Mouse (Mus musculus): ENCODE measurements around the gene Calm3. TPM values are rescaled to one million over a fixed set of nuclear protein-coding genes. Genes with fewer than 3 reads are reported as not detected.

Gene Calm3
- polyA plus RNA-seq, 1 experiment from 2014 or later, result 83.9 TPM

- Histone ChIP-seq H3K4me3 (replicated peaks) (no peak overlapping the region), H3K4me1 (replicated peaks) (peaks cover 42% of the 10 kb centered on the region), H3K9ac (no peak overlapping the region), H3K27me3 (peaks cover 36% of the 10 kb centered on the region), H3K36me3 (replicated peaks) (no peaks in the 10 kb centered on the region), H3K27ac (replicated peaks) (no peak overlapping the region), H3K9me3 (replicated peaks) (no peaks in the 10 kb centered on the region), H3K4me2 (no peak overlapping the region)
- WGBS (ENCODE audit: insufficient replicate concordance), result 15% methylated on average over 2 of the region's 2 CpGs
- ATAC-seq (ENCODE audit: insufficient read depth), result no peak
Measured at GRCm38 (mm10) chr7:16903439-16903955, 20.4 kb downstream of the Calm3 start.

- Histone ChIP-seq H3K4me2 (no peak overlapping the region), H3K27ac (replicated peaks) (no peak overlapping the region), H3K4me1 (replicated peaks) (peaks cover 25% of the 10 kb centered on the region), H3K9ac (no peak overlapping the region), H3K9me3 (replicated peaks) (no peaks in the 10 kb centered on the region), H3K27me3 (peaks cover 16% of the 10 kb centered on the region), H3K4me3 (replicated peaks) (no peak overlapping the region), H3K36me3 (replicated peaks) (no peaks in the 10 kb centered on the region)
- WGBS (ENCODE audit: insufficient replicate concordance), result 40% methylated on average over 5 of the region's 5 CpGs
- no peak for ATAC-seq (ENCODE audit: insufficient read depth)
Measured at GRCm38 (mm10) chr7:16900526-16900925, 23.4 kb downstream of the Calm3 start.

GRCm38 (mm10) chr7:16895511-16895910 is 28.4 kb downstream of the Calm3 start:
- Histone ChIP-seq H3K9me3 (replicated peaks) (no peaks in the 10 kb centered on the region), H3K27ac (replicated peaks) (no peak overlapping the region), H3K4me2 (peak overlapping the region; percentile 48; the same call in 1 of the 2 replicates), H3K9ac (no peak overlapping the region), H3K4me3 (replicated peaks) (no peak overlapping the region), H3K36me3 (replicated peaks) (no peaks in the 10 kb centered on the region), H3K27me3 (peaks cover 63% of the 10 kb centered on the region), H3K4me1 (replicated peaks) (peaks cover 25% of the 10 kb centered on the region)
- no peak for ATAC-seq (ENCODE audit: insufficient read depth)
- 32% methylated on average over 10 of the region's 10 CpGs for WGBS (ENCODE audit: insufficient replicate concordance)

GRCm38 (mm10) chr7:16895000-16895399 is 28.9 kb downstream of the Calm3 start:
- WGBS (ENCODE audit: insufficient replicate concordance), result 1% methylated on average over 24 of the region's 24 CpGs
- peak; percentile 18; the same call in 1 of the 2 replicates for ATAC-seq (ENCODE audit: insufficient read depth)
- no peak overlapping the region for H3K9ac ChIP-seq

GRCm38 (mm10) chr7:16894279-16894678 is 29.6 kb downstream of the Calm3 start:
- H3K4me1 ChIP-seq (replicated peaks), result peaks cover 25% of the 10 kb centered on the region
- no peak overlapping the region for H3K4me2 ChIP-seq
- no peak overlapping the region for H3K4me3 ChIP-seq (replicated peaks)
- 7% methylated on average over 4 of the region's 4 CpGs for WGBS (ENCODE audit: insufficient replicate concordance)
- no peak for ATAC-seq (ENCODE audit: insufficient read depth)
- no peak overlapping the region for H3K27ac ChIP-seq (replicated peaks)
- H3K9ac ChIP-seq, result no peak overlapping the region
- no peaks in the 10 kb centered on the region for H3K36me3 ChIP-seq (replicated peaks)
- peaks cover 65% of the 10 kb centered on the region for H3K27me3 ChIP-seq
- H3K9me3 ChIP-seq (replicated peaks), result no peaks in the 10 kb centered on the region

More at GRCm38 (mm10) chr7:16895000-16895399, 28.9 kb downstream of the Calm3 start:
- Histone ChIP-seq H3K4me2 (peak overlapping the region; percentile 48), H3K27me3 (peaks cover 63% of the 10 kb centered on the region), H3K4me3 (replicated peaks) (no peak overlapping the region), H3K9me3 (replicated peaks) (no peaks in the 10 kb centered on the region), H3K36me3 (replicated peaks) (no peaks in the 10 kb centered on the region), H3K4me1 (replicated peaks) (peaks cover 25% of the 10 kb centered on the region), H3K27ac (replicated peaks) (no peak overlapping the region)

GRCm38 (mm10) chr7:16893612-16894011 is 30.3 kb downstream of the Calm3 start:
- H3K9ac ChIP-seq, result no peak overlapping the region
- no peak for ATAC-seq (ENCODE audit: insufficient read depth)
- H3K4me1 ChIP-seq (replicated peaks), result peaks cover 25% of the 10 kb centered on the region
- H3K27me3 ChIP-seq, result peaks cover 70% of the 10 kb centered on the region
- H3K4me2 ChIP-seq, result no peak overlapping the region
- 8% methylated on average over 6 of the region's 6 CpGs for WGBS (ENCODE audit: insufficient replicate concordance)
- H3K4me3 ChIP-seq (replicated peaks), result no peak overlapping the region
- no peaks in the 10 kb centered on the region for H3K9me3 ChIP-seq (replicated peaks)
- no peaks in the 10 kb centered on the region for H3K36me3 ChIP-seq (replicated peaks)
- H3K27ac ChIP-seq (replicated peaks), result no peak overlapping the region

GRCm38 (mm10) chr7:16892352-16892730 is 31.6 kb downstream of the Calm3 start:
- ATAC-seq (ENCODE audit: insufficient read depth), result no peak
- Histone ChIP-seq H3K27ac (replicated peaks) (no peak overlapping the region), H3K4me3 (replicated peaks) (no peak overlapping the region), H3K9me3 (replicated peaks) (no peaks in the 10 kb centered on the region), H3K4me1 (replicated peaks) (peaks cover 25% of the 10 kb centered on the region), H3K36me3 (replicated peaks) (no peaks in the 10 kb centered on the region), H3K27me3 (peaks cover 83% of the 10 kb centered on the region), H3K9ac (no peak overlapping the region), H3K4me2 (peak overlapping the region; percentile 75)
- WGBS (ENCODE audit: insufficient replicate concordance), result 31% methylated on average over 9 of the region's 9 CpGs

- H3K4me1 ChIP-seq (replicated peaks), result peaks cover 25% of the 10 kb centered on the region
- peak within 1 kb of the TSS; percentile 44 for H3K4me3 ChIP-seq (replicated peaks)
- H3K9ac ChIP-seq, result no peak within 1 kb of the TSS
- ATAC-seq (ENCODE audit: insufficient read depth), result peak; percentile 82
- no peaks in the 10 kb centered on the region for H3K9me3 ChIP-seq (replicated peaks)
- peaks cover 89% of the 10 kb centered on the region for H3K27me3 ChIP-seq
- no peak within 1 kb of the TSS for H3K27ac ChIP-seq (replicated peaks)
- H3K4me2 ChIP-seq, result peak within 1 kb of the TSS; percentile 75
- WGBS (ENCODE audit: insufficient replicate concordance), result under 1% methylated on average over 30 of the region's 30 CpGs
- H3K36me3 ChIP-seq (replicated peaks), result no peaks in the 10 kb centered on the region
Measured at GRCm38 (mm10) chr7:16891641-16892351, 32.1 kb downstream of the Calm3 start, which contains the start of gene Gng8. Gng8 (plus strand) TSS chr7:16891786.

- H3K9me3 ChIP-seq (replicated peaks), result peaks cover 5% of the 10 kb centered on the region
- no peak overlapping the region for H3K27ac ChIP-seq (replicated peaks)
- WGBS (ENCODE audit: insufficient replicate concordance), result 3% methylated on average over 23 of the region's 23 CpGs
- peaks cover 25% of the 10 kb centered on the region for H3K4me1 ChIP-seq (replicated peaks)
- no peaks in the 10 kb centered on the region for H3K36me3 ChIP-seq (replicated peaks)
- no peak overlapping the region for H3K4me3 ChIP-seq (replicated peaks)
- H3K4me2 ChIP-seq, result 0 out of 2 replicates have a peak overlapping the region, but pooled peaks have one; percentile 75
- no peak overlapping the region for H3K9ac ChIP-seq
- H3K27me3 ChIP-seq, result peaks cover 97% of the 10 kb centered on the region
- no peak for ATAC-seq (ENCODE audit: insufficient read depth)
Measured at GRCm38 (mm10) chr7:16890944-16891343, 33.0 kb downstream of the Calm3 start.

- no peak overlapping the region for H3K27ac ChIP-seq (replicated peaks)
- peaks cover 9% of the 10 kb centered on the region for H3K9me3 ChIP-seq (replicated peaks)
- H3K4me1 ChIP-seq (replicated peaks), result peaks cover 25% of the 10 kb centered on the region
- ATAC-seq (ENCODE audit: insufficient read depth), result no peak
- WGBS (ENCODE audit: insufficient replicate concordance), result 53% methylated on average over 6 of the region's 6 CpGs
- H3K9ac ChIP-seq, result no peak overlapping the region
- 0 out of 2 replicates have a peak, but pooled peaks cover 4% of the 10 kb centered on the region for H3K36me3 ChIP-seq (replicated peaks)
- H3K4me3 ChIP-seq (replicated peaks), result no peak overlapping the region
- H3K4me2 ChIP-seq, result no peak overlapping the region
- H3K27me3 ChIP-seq, result peaks cover 100% of the 10 kb centered on the region
Measured at GRCm38 (mm10) chr7:16890536-16890935, 33.4 kb downstream of the Calm3 start.

- peaks cover 99% of the 10 kb centered on the region for H3K27me3 ChIP-seq
- H3K4me3 ChIP-seq (replicated peaks), result peak overlapping the region; percentile 36; the same call in 1 of the 2 replicates
- 42% methylated on average over 58 of the region's 59 CpGs for WGBS (ENCODE audit: insufficient replicate concordance)
- no peak overlapping the region for H3K9ac ChIP-seq
- peaks cover 9% of the 10 kb centered on the region for H3K4me1 ChIP-seq (replicated peaks)
- H3K4me2 ChIP-seq, result no peak overlapping the region
- no peak for ATAC-seq (ENCODE audit: insufficient read depth)
- 0 out of 2 replicates have a peak, but pooled peaks cover 6% of the 10 kb centered on the region for H3K36me3 ChIP-seq (replicated peaks)
- H3K27ac ChIP-seq (replicated peaks), result no peak overlapping the region
- H3K9me3 ChIP-seq (replicated peaks), result peaks cover 14% of the 10 kb centered on the region
Measured at GRCm38 (mm10) chr7:16885905-16886304, 38.0 kb downstream of the Calm3 start.
